Mouse (Mus musculus): ENCODE results near the gene Gm42791. TPM values are rescaled to one million over a fixed set of nuclear protein-coding genes. Genes with fewer than 3 reads are reported as not detected.

Gm42791 gene
- polyA plus RNA-seq (2017; shearing (Covaris generic)) = 1 to 10 TPM in 1 of 2 experiments, not detected in 1; 1.2 TPM

GRCm38 (mm10) chr5:148994706-148995414 is at the start of gene Gm42791:
Gene Gm42791 (minus strand): TSS chr5:148995147.

GRCm38 (mm10) chr5:148929116-148929449 is 65.9 kb downstream of the Gm42791 start, which contains the start of gene Katnal1:
Gene Katnal1 (minus strand): TSS chr5:148929320.

Other genes starting within 250 kb of the Gm42791 start
- gene Katnal1, start 65.8 kb downstream of the Gm42791 start, polyA plus RNA-seq (2017; shearing (Covaris generic)) = 1 to 10 TPM; 1.0 to 6.1 TPM
- 10 to 100 TPM; 30.5 to 38.7 TPM for gene Uspl1, start 189.2 kb upstream of the Gm42791 start, polyA plus RNA-seq (2017; shearing (Covaris generic))
- gene Hmgb1, start 189.3 kb upstream of the Gm42791 start, polyA plus RNA-seq (2017; shearing (Covaris generic)) = 100 to 1,000 TPM; 227 to 265 TPM